Mouse (Mus musculus): Measurements from ENCODE around the gene Tmem91.

DNA sequence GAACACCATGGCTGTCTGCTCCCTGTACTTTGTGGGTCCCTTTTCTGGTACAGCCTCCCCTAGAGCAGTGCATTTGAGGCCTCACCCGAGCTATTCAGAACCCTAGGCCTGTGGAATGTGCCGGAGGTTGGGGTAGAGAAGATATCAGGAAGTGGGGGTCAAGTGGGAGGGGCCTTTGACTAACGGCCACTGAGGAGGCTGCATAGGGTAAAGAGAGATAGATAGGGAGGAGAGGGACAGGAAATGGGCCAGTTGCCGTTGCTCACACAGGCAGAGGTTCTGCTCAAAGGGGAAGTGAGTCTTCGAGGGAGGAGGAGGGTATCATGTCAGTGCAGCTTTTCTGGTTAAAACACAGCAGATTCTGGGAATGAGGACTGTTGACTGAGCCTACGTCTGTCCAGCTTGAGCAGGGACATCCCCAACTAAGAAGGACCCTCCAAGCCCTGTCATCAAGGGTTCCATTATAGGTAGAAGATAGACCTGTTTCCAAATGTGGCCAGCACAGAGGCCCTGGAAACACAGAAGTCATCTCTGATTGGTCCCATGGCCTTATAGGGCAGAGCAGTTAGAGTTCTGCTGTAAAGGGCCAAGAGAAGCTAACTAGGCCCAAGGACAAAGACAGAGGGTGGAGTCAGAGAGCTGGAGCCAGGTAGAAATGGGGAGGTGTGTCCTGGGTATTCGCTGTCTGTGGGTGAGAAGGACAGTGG lies 8.7 kb upstream of the Tmem91 start:
- no peak for TF ChIP-seq CTCF (IDR thresholded peaks at IDR 0.05; ENCODE audit: low read depth, low read length)
- no peak for TF ChIP-seq POLR2A (IDR thresholded peaks at IDR 0.05; ENCODE audit: insufficient read depth, low read length)
